Mouse (Mus musculus) thymus, adult 2 months (tissue): ENCODE results near the gene Casp3.

Experiments
- CTCF ChIP-seq: fragments of 200-500 bp; IDR thresholded peaks from 2 replicates; pipeline ENCODE4 v1.5.1; 2012; ENCODE audit warnings: mild to moderate bottlenecking, control low read depth, low read length, moderate library complexity, borderline replicate concordance; ENCODE audit not compliant: control insufficient read depth, poor library complexity, insufficient read depth; ENCODE audit errors: extremely low read depth
- POLR2A ChIP-seq: fragments of 200-500 bp; IDR thresholded peaks from 2 replicates; pipeline ENCODE4 v1.6.1; 2012; ENCODE audit warnings: mild to moderate bottlenecking, low read length, control low read depth, moderate library complexity; ENCODE audit not compliant: control insufficient read depth, poor library complexity, insufficient read depth; ENCODE audit errors: extremely low read depth

- TF ChIP-seq POLR2A (no peak), CTCF (no peak)
Measured at GRCm38 (mm10) chr8:46598114-46598513, 19.0 kb upstream of the Casp3 start.
